Mouse (Mus musculus): ENCODE measurements around the gene Prcp. TPM values are rescaled to one million over a fixed set of nuclear protein-coding genes. Genes with fewer than 3 reads are reported as not detected.
A peak's percentile ranks its signal among the peaks of the same experiment; 100 is the strongest.

Gene Prcp
- total RNA-seq (2012; rRNA removed), result 19.7 and 20.1 TPM in 2 replicates
- total RNA-seq (2014; rRNA removed), result 26.6 and 28.9 TPM in 2 replicates
- polyA plus RNA-seq (2012; ENCODE audit: insufficient read length, low read depth), result 24.3 and 27.8 TPM in 2 replicates

DNA sequence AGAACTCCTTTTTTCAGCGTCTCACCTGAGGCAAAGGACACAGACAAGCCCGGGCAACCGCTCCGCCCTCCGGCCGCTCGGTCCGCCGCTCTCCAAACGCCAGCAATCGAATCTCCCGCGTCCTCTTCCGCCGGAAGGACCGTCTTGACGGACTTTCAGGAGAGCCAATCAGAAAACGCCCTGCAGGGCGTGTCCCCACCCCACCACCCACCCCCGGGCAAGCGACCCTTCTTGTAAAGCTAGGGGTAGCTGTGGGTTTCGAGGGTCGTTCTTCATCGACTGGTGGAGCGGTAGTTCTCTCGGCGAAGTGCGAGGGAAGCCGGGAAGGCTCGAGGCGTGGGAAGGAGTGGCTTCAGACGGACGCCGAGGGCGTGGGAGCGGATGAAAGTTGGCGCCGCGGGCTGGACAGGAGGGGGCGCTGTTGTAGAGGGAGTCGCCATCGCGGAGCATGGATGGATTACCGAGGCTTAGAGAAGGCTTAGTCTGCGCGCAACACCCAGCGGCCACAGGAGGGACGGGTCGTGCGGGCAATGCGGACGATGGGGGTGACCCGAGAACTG is at the start of gene Prcp, which contains the start of gene Ddias:
Prcp (plus strand) TSS at position 355 of the 560 bp plus-strand sequence.
Ddias (minus strand) TSS at position 132 of the 560 bp plus-strand sequence.
- Histone ChIP-seq H3K36me3 (replicated peaks in 1 of 2; ENCODE audit: control insufficient read depth in 1 of 2, insufficient read depth in 1 of 2, low read length in 1 of 2) (peaks cover 0 to 19% of the 10 kb centered on the region in 2 experiments), H3K4me3 (replicated peaks in 1 of 3; ENCODE audit: low read depth in 2 of 3, low read length in 2 of 3, poor library complexity in 1 of 3) (peak within 1 kb of the TSS; percentile 70 to 85 (median 80)), H3K9ac (ENCODE audit: insufficient read depth, low read depth) (peak within 1 kb of the TSS; percentile 83), H3K79me2 (replicated peaks; ENCODE audit: control insufficient read depth, extremely low read depth, insufficient read depth, poor library complexity, severe bottlenecking) (peaks cover 19% of the 10 kb centered on the region), H3K27me3 (replicated peaks) (no peaks in the 10 kb centered on the region), H3K9me3 (replicated peaks; ENCODE audit: low read length) (no peaks in the 10 kb centered on the region), H3K27ac (ENCODE audit: insufficient read depth, low read depth) (peak within 1 kb of the TSS; percentile 91), H3K4me2 (ENCODE audit: insufficient read depth, low read depth, poor library complexity, severe bottlenecking) (peak within 1 kb of the TSS; percentile 100), H3K4me1 (ENCODE audit: control insufficient read depth in 1 of 2, insufficient read depth in 2 of 2) (peaks cover under 1 to 45% of the 10 kb centered on the region in 2 experiments)
- dilution Hi-C loops (cut with MboI; ENCODE audit: extremely low pct_ligation_motif_present, extremely low pct_unique_long_range_greater_than_20kb, low sequenced_read_pairs) (no loop called here), in situ Hi-C loops (cut with MboI; ENCODE audit: low pct_ligation_motif_present, low pct_unique_long_range_greater_than_20kb, low sequenced_read_pairs) (loop anchor here (10.0 kb wide), 3 partner anchors 71 to 769 kb away; no protein-coding TSS in a partner anchor)
- no peak for TF ChIP-seq POLR2AphosphoS2 (IDR thresholded peaks at IDR 0.05; ENCODE audit: low read depth, low read length)
- TF ChIP-seq MAZ (IDR thresholded peaks at IDR 0.05; ENCODE audit: low read depth, low read length), result 0 out of 2 replicates have a peak, but pooled peaks have one; percentile 48
- TF ChIP-seq JUN (IDR thresholded peaks at IDR 0.05; ENCODE audit: insufficient read depth, low read depth, low read length), result no peak
- peak; percentile 89 for TF ChIP-seq SMC3 (IDR thresholded peaks at IDR 0.05; ENCODE audit: low read depth, low read length)
- no peak for TF ChIP-seq USF1 (IDR thresholded peaks at IDR 0.05; ENCODE audit: low read depth, low read length)
- no peak for TF ChIP-seq MAFK (IDR thresholded peaks at IDR 0.05; ENCODE audit: insufficient replicate concordance, low read length)
- TF ChIP-seq NRF1 (IDR thresholded peaks at IDR 0.05; ENCODE audit: low read depth, low read length), result peak; percentile 13; the same call in 1 of the 2 replicates
- TF ChIP-seq CHD1 (IDR thresholded peaks at IDR 0.05; ENCODE audit: low read depth, low read length), result no peak
- TF ChIP-seq NELFE (IDR thresholded peaks at IDR 0.05; ENCODE audit: low read depth, low read length), result peak; percentile 72
- TF ChIP-seq GABPA (IDR thresholded peaks at IDR 0.05; ENCODE audit: insufficient replicate concordance, low read depth, low read length), result no peak
- no peak for TF ChIP-seq RCOR1 (conservative IDR thresholded peaks at IDR 0.05; ENCODE audit: low read depth, low read length)
- peak; percentile 69 for TF ChIP-seq ELF1 (IDR thresholded peaks at IDR 0.05; ENCODE audit: low read depth, low read length)
- no peak for TF ChIP-seq ZKSCAN1 (IDR thresholded peaks at IDR 0.05; ENCODE audit: borderline replicate concordance, low read depth, low read length)
- TF ChIP-seq MYC (IDR thresholded peaks at IDR 0.05; ENCODE audit: low read depth, low read length), result 0 out of 2 replicates have a peak, but pooled peaks have one; percentile 24
- TF ChIP-seq SIN3A (IDR thresholded peaks at IDR 0.05; ENCODE audit: low read length), result peak; percentile 93
- peak; percentile 57; the same call in 1 of the 2 replicates for TF ChIP-seq TBP (conservative IDR thresholded peaks at IDR 0.05; ENCODE audit: low read depth, low read length)
- TF ChIP-seq CHD2 (IDR thresholded peaks at IDR 0.05; ENCODE audit: low read length), result peak; percentile 76
- 0 out of 2 replicates have a peak, but pooled peaks have one; percentile 63 for TF ChIP-seq TCF12 (IDR thresholded peaks at IDR 0.05; ENCODE audit: low read depth, low read length)
- no peak for TF ChIP-seq IRF4 (IDR thresholded peaks at IDR 0.05; ENCODE audit: low read depth, low read length)
- no peak for TF ChIP-seq PAX5 (IDR thresholded peaks at IDR 0.05; ENCODE audit: low read length)
- no peak for TF ChIP-seq KAT2A (IDR thresholded peaks at IDR 0.05; ENCODE audit: insufficient replicate concordance, low read length)
- TF ChIP-seq HCFC1 (IDR thresholded peaks at IDR 0.05; ENCODE audit: low read depth, low read length), result peak; percentile 73
- no peak for TF ChIP-seq USF2 (conservative IDR thresholded peaks at IDR 0.05; ENCODE audit: low read depth, low read length)
- TF ChIP-seq ZNF384 (IDR thresholded peaks at IDR 0.05; ENCODE audit: low read depth, low read length), result no peak
- peak; percentile 86 for TF ChIP-seq E2F4 (IDR thresholded peaks at IDR 0.05; ENCODE audit: insufficient replicate concordance, low read depth, low read length)
- peak; percentile 46; the same call in 1 of the 2 replicates for TF ChIP-seq MEF2A (IDR thresholded peaks at IDR 0.05; ENCODE audit: borderline replicate concordance, low read depth, low read length)
- no peak for TF ChIP-seq BHLHE40 (IDR thresholded peaks at IDR 0.05; ENCODE audit: low read depth, low read length)
- no peak for TF ChIP-seq EP300 (IDR thresholded peaks at IDR 0.05; ENCODE audit: low read length)
- TF ChIP-seq MAX (IDR thresholded peaks at IDR 0.05; ENCODE audit: low read length), result no peak
- TF ChIP-seq RAD21 (IDR thresholded peaks at IDR 0.05; ENCODE audit: low read depth, low read length), result peak; percentile 82
- TF ChIP-seq MXI1 (IDR thresholded peaks at IDR 0.05; ENCODE audit: low read depth, low read length), result peak; percentile 86
- peak; percentile 72; the same call in 1 of the 2 replicates for TF ChIP-seq ZMIZ1 (IDR thresholded peaks at IDR 0.05; ENCODE audit: low read depth, low read length)
- TF ChIP-seq JUND (conservative IDR thresholded peaks at IDR 0.05; ENCODE audit: low read depth, low read length), result no peak
- TF ChIP-seq POLR2A (IDR thresholded peaks at IDR 0.05; ENCODE audit: low read depth, low read length), result peak; percentile 80
- TF ChIP-seq CTCF (conservative IDR thresholded peaks at IDR 0.05 in 1 of 2, IDR thresholded peaks at IDR 0.05 in 1 of 2; ENCODE audit: low read depth in 2 of 2, low read length in 2 of 2), result peak; percentile 39 to 95; a peak in 3 of 4 replicates
- no peak for TF ChIP-seq ETS1 (conservative IDR thresholded peaks at IDR 0.05; ENCODE audit: low read depth, low read length)
- TF ChIP-seq ZC3H11A (IDR thresholded peaks at IDR 0.05; ENCODE audit: low read depth, low read length), result no peak
- peak; percentile 62; the same call in 1 of the 2 replicates for TF ChIP-seq UBTF (IDR thresholded peaks at IDR 0.05; ENCODE audit: low read depth, low read length)
- peak; percentile 92 for DNase-seq (ENCODE audit: extremely low read depth)

Measured in CH12.LX (cell line).